Mouse (Mus musculus) heart, embryonic 11.5 days (tissue): ENCODE results near the gene Sgpl1. TPM values are rescaled to one million over a fixed set of nuclear protein-coding genes. Genes with fewer than 3 reads are reported as not detected.
"Not testable (repeated sequence)": the region's sequence is repeated elsewhere in the genome, so short reads cannot be mapped to it uniquely, and the experiment has no call there.

Experiments used
- ATAC-seq: fragments of 200-750 bp; cut with Nextera tagmentation; replicated peaks from 2 replicates; pipeline ENCODE4 v1.8.0; 2017; ENCODE audit warnings: moderate library complexity; ENCODE audit not compliant: insufficient number of reproducible peaks, low FRiP score, low TSS enrichment
- H3K27ac ChIP-seq: fragments of 300-500 bp; sonication (generic); 2 replicates; pipeline ENCODE4 v1.5.1; 2014; ENCODE audit warnings: mild to moderate bottlenecking, low read depth, low read length
- H3K27me3 ChIP-seq: fragments of 300-500 bp; sonication (generic); 2 replicates; pipeline ENCODE4 v1.6.1; 2014; ENCODE audit warnings: mild to moderate bottlenecking, low read length, mixed read lengths; ENCODE audit not compliant: control insufficient read depth, insufficient read depth
- H3K36me3 ChIP-seq: fragments of 300-500 bp; sonication (generic); 2 replicates; pipeline ENCODE4 v1.6.1; 2014; ENCODE audit warnings: mild to moderate bottlenecking, low read length, moderate library complexity, mixed read lengths; ENCODE audit not compliant: control insufficient read depth, insufficient read depth
- H3K4me1 ChIP-seq: fragments of 300-500 bp; sonication (generic); 2 replicates; pipeline ENCODE4 v1.6.1; 2014; ENCODE audit warnings: low read length; ENCODE audit not compliant: control insufficient read depth, insufficient read depth
- H3K4me2 ChIP-seq: fragments of 300-500 bp; sonication (generic); 2 replicates; pipeline ENCODE4 v1.6.1; 2014; ENCODE audit warnings: mild to moderate bottlenecking, moderate library complexity
- H3K4me3 ChIP-seq: fragments of 300-500 bp; sonication (generic); 2 replicates; pipeline ENCODE4 v1.5.1; 2014; ENCODE audit warnings: low read depth, low read length
- H3K9ac ChIP-seq: fragments of 300-500 bp; sonication (generic); 2 replicates; pipeline ENCODE4 v1.6.1; 2014; ENCODE audit warnings: mild to moderate bottlenecking, low read depth, low read length, moderate library complexity
- H3K9me3 ChIP-seq: fragments of 300-500 bp; sonication (generic); replicated peaks from 2 replicates; pipeline ENCODE4 v1.6.1; 2016; ENCODE audit warnings: low read length; ENCODE audit not compliant: control insufficient read depth
- WGBS: fragments of 180-500 bp; shearing (Covaris S2); extraction: QIAGEN DNeasy Blood & Tissue Kit; methylation state at CpG from one replicate; pipeline ENCODE4 v1.1.7; 2014; ENCODE audit not compliant: insufficient replicate concordance; 5-methylcytosine and 5-hydroxymethylcytosine counted together
- polyA plus RNA-seq: library from polyadenylated mRNA; unstranded; fragments of >200 nt; fragmentation: Nextera tagmentation; extraction: Ambion mirVana; gene quantifications from 2 replicates; pipeline ENCODE4 v1.2.1, GENCODE M21; 2014

Gene Sgpl1
- polyA plus RNA-seq, 1 experiment from 2014 or later, result 32.6 TPM

DNA sequence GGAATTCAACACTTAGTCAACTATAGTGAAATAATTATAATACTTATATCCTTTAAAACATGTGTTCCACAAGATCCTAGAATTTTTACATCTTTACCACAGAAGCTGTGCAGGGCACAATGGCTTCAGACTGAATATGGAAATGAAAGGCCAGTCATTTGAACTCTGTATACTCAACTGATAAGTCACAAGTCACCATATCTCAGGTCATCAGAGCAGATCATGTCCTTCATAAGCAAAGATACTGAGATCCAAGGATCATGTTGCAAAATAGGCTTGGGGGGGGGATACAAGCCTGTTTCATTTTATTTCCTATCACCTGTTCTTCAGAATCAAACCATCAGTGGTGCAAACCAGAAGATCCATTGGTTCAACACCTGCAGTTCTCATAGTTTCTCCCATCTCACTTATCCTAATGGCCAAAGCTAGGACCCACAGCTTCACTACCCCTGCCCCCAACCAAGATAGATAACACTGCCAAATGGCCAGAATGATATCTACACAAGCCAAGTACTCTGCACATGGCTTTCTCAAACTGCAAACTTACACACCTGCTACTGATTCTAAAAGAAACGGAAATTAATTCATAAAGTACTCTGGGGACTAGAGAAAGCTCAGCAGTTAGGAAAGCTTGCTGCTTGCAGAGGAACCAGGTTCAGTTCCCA lies 18.7 kb downstream of the Sgpl1 start:
- H3K9ac ChIP-seq, result no peak overlapping the region
- WGBS, result 74% methylated on average over 1 of the region's 1 CpGs

DNA sequence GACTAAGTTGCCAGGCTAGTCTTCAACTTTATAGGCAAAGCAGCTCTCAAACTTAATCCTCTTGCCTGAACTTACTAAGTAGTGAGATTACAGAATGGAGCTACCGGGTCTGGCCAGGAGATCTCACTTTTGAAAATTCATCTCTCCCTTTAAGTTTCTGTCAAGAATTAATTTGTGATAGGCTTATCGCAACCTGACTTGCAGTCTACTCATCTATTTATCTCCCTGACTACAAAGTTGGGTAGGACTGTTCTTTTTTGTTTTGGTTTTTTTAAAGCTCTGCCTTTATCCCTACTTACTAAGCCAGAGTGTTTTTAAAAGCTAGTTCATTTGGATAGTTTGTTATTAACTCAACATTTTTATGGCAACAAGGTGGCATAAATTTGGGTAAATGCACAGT lies 23.0 kb downstream of the Sgpl1 start:
- Histone ChIP-seq H3K9ac (no peak overlapping the region), H3K4me3 (no peak overlapping the region), H3K9me3 (no peaks in the 10 kb centered on the region), H3K27ac (no peak overlapping the region), H3K36me3 (peaks cover 3% of the 10 kb centered on the region; the same call in 1 of the 2 replicates), H3K4me2 (no peak overlapping the region), H3K27me3 (no peaks in the 10 kb centered on the region), H3K4me1 (no peaks in the 10 kb centered on the region)
- ATAC-seq, result no peak
- WGBS, result 82% methylated on average over 2 of the region's 2 CpGs

More for the DNA sequence above, 18.7 kb downstream of the Sgpl1 start:
- Histone ChIP-seq H3K4me3 (no peak overlapping the region), H3K4me1 (no peaks in the 10 kb centered on the region), H3K36me3 (no peaks in the 10 kb centered on the region), H3K9me3 (no peaks in the 10 kb centered on the region), H3K27ac (no peak overlapping the region), H3K27me3 (no peaks in the 10 kb centered on the region), H3K4me2 (no peak overlapping the region)
- ATAC-seq, result no peak

DNA sequence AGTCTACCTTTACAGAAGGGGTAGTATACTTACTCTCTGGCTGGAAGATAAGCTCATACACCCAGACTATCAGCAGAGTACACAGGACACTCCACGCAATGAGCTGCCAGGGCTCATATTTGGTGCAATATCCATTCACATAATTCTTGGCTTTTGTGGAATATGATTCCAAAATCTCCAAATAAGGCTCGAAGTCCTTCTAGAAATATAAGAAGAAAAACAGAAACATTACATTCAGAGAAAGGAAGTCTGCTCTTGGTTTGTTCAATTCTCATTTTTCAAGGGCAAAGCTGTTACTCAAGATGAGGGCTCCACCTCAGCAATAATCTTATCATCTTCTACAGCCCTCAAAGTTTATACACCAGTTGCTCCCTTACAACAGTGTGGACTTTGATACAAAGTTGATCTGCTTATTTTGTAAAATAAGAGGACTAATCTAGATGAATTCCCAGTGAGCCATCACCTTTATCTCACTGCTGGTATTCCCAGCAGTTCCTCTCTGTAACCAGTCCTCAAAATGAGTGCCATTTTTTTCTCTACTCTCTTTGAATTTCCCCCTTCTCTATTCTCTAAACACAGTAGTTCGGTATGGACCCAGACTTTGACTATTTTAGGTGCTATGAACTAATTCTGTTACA lies 24.1 kb downstream of the Sgpl1 start:
- 75% methylated on average over 3 of the region's 3 CpGs for WGBS
- ATAC-seq, result no peak

DNA sequence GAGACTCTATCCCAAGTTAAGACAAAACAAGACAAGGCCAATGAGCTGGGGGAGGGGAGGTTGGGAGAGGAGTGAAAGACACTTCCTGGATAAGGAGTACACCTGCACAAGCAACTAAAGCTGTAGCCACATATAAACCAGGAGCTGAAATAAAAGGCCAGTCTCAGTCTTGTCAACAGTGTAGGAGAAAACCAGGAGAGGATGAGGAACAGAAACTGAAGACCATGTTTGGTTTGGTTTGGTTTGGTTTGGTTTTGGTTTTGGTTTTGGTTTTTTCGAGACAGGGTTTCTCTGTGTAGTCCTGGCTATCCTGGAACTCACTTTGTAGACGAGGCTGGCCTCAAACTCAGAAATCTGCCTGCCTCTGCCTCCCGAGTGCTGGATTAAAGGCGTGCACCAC lies 25.8 kb downstream of the Sgpl1 start:
- ATAC-seq, H3K4me1 ChIP-seq, H3K4me2 ChIP-seq, H3K36me3 ChIP-seq, H3K4me3 ChIP-seq, H3K9me3 ChIP-seq, H3K27ac ChIP-seq, H3K27me3 ChIP-seq, H3K9ac ChIP-seq: not testable (repeated sequence)
- 87% methylated on average over 4 of the region's 4 CpGs for WGBS

More for the DNA sequence above, 24.1 kb downstream of the Sgpl1 start:
- Histone ChIP-seq H3K4me2 (no peak overlapping the region), H3K9me3 (no peaks in the 10 kb centered on the region), H3K4me1 (no peaks in the 10 kb centered on the region), H3K27me3 (no peaks in the 10 kb centered on the region), H3K9ac (no peak overlapping the region), H3K4me3 (no peak overlapping the region), H3K36me3 (peaks cover 3% of the 10 kb centered on the region; the same call in 1 of the 2 replicates), H3K27ac (no peak overlapping the region)

DNA sequence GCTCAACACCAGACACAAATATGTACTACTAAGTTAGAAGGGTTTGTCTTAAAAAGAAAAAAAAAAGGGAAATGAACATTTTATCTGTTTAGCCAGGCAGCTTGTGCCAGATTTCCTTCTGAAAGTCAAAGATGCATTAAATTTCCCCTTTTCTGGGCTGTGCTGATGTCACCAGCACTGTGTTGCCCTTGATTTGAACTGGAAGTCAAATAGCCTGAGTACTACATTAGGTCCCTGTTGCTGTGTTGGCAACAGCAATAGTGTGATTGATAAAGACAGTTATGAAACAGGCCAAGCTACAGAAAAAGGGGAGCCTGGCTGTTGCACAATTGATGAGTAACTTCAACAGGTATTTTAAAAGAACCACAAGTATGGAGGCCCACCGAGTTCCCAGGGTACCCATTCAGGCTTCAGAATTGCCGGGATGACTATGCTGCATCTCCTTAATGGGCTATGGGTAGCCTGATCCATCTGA lies 33.2 kb downstream of the Sgpl1 start:
- 77% methylated on average over 2 of the region's 2 CpGs for WGBS
- H3K36me3 ChIP-seq, result peaks cover 7% of the 10 kb centered on the region; the same call in 1 of the 2 replicates

DNA sequence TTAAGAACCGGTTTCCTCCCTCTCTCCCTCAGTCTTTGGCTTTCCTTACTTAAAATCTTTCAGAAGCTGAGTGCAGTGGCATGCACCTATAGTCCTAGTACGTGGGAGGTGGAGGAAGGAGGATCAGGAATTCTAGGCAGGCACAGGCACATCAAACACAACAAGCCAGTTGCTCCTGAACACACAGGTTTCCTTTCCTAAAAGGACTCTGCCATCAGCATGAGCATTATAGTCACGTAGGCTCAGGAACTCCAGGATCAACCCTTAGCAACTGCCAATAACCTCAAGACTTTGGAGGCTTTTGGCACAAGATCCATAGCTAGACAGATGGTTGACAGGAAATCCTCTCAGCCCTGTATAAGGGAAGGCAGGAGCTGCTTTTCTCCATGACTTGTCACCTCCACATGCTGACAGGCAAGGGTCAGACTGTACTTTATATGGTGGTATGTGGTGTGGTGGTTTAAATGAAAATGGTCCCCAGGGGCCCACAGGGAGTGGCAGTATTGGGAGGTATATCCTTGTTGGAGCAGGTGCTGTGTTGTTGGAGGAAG lies 43.9 kb downstream of the Sgpl1 start:
- Histone ChIP-seq H3K4me3 (no peak overlapping the region), H3K36me3 (peaks cover 26% of the 10 kb centered on the region), H3K27me3 (no peaks in the 10 kb centered on the region), H3K9me3 (no peaks in the 10 kb centered on the region), H3K9ac (no peak overlapping the region), H3K4me1 (no peaks in the 10 kb centered on the region), H3K4me2 (no peak overlapping the region), H3K27ac (no peak overlapping the region)
- ATAC-seq, result no peak
- WGBS, result 81% methylated on average over 3 of the region's 3 CpGs

More for the DNA sequence above, 33.2 kb downstream of the Sgpl1 start:
- Histone ChIP-seq H3K9ac (no peak overlapping the region), H3K9me3 (no peaks in the 10 kb centered on the region), H3K27me3 (no peaks in the 10 kb centered on the region), H3K27ac (no peak overlapping the region), H3K4me2 (no peak overlapping the region), H3K4me3 (no peak overlapping the region), H3K4me1 (no peaks in the 10 kb centered on the region)
- ATAC-seq, result no peak

DNA sequence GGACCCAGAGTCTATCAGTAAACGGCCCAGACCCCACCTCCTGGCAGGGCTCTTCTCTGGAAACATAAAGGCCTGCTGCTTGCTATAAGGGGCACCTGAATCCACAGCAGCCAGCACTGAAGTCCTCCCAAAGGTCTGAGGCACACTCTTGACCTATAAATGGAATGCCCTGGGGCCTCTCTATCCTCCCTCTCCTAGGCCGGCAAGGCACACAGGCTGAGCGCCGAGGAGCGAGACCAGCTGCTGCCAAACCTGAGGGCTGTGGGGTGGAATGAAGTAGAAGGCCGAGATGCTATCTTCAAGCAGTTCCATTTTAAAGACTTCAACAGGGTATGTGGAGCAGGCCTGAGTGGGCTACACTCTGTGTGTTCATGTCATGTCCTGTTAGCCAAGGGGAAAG lies 55.6 kb downstream of the Sgpl1 start:
- ATAC-seq, result no peak
- Histone ChIP-seq H3K36me3 (no peaks in the 10 kb centered on the region), H3K27ac (no peak overlapping the region), H3K4me3 (no peak overlapping the region), H3K4me2 (no peak overlapping the region), H3K9me3 (no peaks in the 10 kb centered on the region), H3K9ac (no peak overlapping the region), H3K4me1 (peaks cover 9% of the 10 kb centered on the region; the same call in 1 of the 2 replicates), H3K27me3 (no peaks in the 10 kb centered on the region)
- 56% methylated on average over 6 of the region's 6 CpGs for WGBS

DNA sequence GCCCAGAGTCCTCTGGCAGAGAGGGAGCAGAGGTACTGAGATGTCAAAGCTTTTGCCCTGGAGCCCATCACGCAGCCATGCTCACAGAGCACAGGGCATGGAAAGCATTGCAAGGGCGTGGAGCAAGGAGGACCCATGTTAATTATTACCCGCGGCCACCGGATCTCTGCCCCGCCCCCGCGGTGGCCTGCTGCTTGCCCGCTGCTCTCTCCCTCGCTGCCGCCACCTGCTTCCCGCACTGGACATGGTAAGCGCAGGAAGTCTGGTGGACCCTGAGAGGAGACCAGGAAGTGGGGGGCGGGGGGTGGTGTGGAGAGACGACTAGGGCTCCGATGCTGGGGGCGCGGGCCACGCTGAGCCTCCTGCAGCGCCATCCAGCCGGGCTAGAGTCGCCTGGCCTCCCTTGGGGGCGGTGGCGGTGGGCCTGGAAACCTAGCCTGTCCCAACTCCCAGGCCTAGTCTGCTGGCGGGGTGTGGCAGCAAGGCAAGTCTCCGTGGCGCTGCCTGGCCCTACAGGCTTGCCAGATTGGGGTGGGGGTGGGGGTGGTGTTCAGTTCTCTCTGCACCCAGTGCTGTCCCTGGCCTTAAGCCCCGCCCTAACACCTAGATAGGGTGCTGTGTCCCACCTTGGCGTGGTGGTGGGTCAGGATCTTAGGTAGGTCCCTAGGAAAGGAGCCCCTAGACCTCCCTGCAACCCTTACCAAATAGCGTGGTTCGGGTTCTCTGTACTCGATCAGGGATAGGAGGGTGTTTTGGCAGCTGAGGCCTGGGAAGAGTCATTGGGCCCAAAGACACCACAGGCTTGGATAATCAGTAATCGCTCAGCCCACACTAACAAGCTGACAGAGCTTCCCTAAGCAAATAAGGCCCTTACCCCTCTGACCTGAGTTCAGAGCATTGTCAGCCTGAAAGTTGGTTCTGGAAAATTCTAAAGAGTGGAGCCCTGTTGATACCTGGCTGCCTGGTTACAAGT lies 58.0 kb downstream of the Sgpl1 start, which contains the start of gene Pcbd1:
TSS of gene Pcbd1 (plus strand) at position 162 of the 973 bp plus-strand sequence.
- ATAC-seq, result peak; percentile 51
- Histone ChIP-seq H3K36me3 (no peaks in the 10 kb centered on the region), H3K27ac (peak within 1 kb of the TSS; percentile 54; the same call in 1 of the 2 replicates), H3K9ac (peak within 1 kb of the TSS; percentile 83), H3K4me3 (peak within 1 kb of the TSS; percentile 53), H3K9me3 (no peaks in the 10 kb centered on the region), H3K4me1 (peaks cover 9% of the 10 kb centered on the region; the same call in 1 of the 2 replicates), H3K4me2 (peak within 1 kb of the TSS; percentile 88), H3K27me3 (no peaks in the 10 kb centered on the region)
- WGBS, result 7% methylated on average over 33 of the region's 33 CpGs
